Mouse (Mus musculus) midbrain, embryonic 16.5 days (tissue): ENCODE measurements around the gene Tmtc2. TPM values are rescaled to one million over a fixed set of nuclear protein-coding genes. Genes with fewer than 3 reads are reported as not detected.

ENCODE experiments used
- ATAC-seq: fragments of 200-750 bp; cut with Nextera tagmentation; 2 replicates; pipeline ENCODE4 v1.8.0; 2017; ENCODE audit warnings: moderate TSS enrichment
- H3K27ac ChIP-seq: fragments of 300-500 bp; sonication (generic); 2 replicates; pipeline ENCODE4 v1.5.1; 2014; ENCODE audit warnings: mild to moderate bottlenecking, low read length, mixed read lengths
- H3K27me3 ChIP-seq: fragments of 300-500 bp; sonication (generic); 2 replicates; pipeline ENCODE4 v1.6.1; 2014; ENCODE audit warnings: low read depth, low read length, mixed read lengths; ENCODE audit not compliant: control insufficient read depth, insufficient read depth
- H3K36me3 ChIP-seq: fragments of 300-500 bp; sonication (generic); 2 replicates; pipeline ENCODE4 v1.6.1; 2014; ENCODE audit warnings: mild to moderate bottlenecking, low read length, moderate library complexity, mixed read lengths; ENCODE audit not compliant: control insufficient read depth, insufficient read depth
- H3K4me1 ChIP-seq: fragments of 300-500 bp; sonication (generic); 2 replicates; pipeline ENCODE4 v1.6.1; 2014; ENCODE audit warnings: mild to moderate bottlenecking, low read length, mixed read lengths; ENCODE audit not compliant: control insufficient read depth, insufficient read depth
- H3K4me2 ChIP-seq: fragments of 300-500 bp; sonication (generic); 2 replicates; pipeline ENCODE4 v1.6.1; 2014; ENCODE audit warnings: mild to moderate bottlenecking, low read length, mixed read lengths
- H3K4me3 ChIP-seq: fragments of 300-500 bp; sonication (generic); 2 replicates; pipeline ENCODE4 v1.5.1; 2014; ENCODE audit warnings: low read depth, mild to moderate bottlenecking, low read length, moderate library complexity, mixed read lengths
- H3K9ac ChIP-seq: fragments of 300-500 bp; sonication (generic); 2 replicates; pipeline ENCODE4 v1.6.1; 2014; ENCODE audit warnings: low read depth, low read length, mixed read lengths
- H3K9me3 ChIP-seq: fragments of 300-500 bp; sonication (generic); replicated peaks from 2 replicates; pipeline ENCODE4 v1.6.1; 2014; ENCODE audit warnings: mild to moderate bottlenecking, low read length, mixed read lengths; ENCODE audit not compliant: control insufficient read depth, poor library complexity, severe bottlenecking
- WGBS: fragments of 180-500 bp; shearing (Covaris S2); extraction: QIAGEN DNeasy Blood & Tissue Kit; methylation state at CpG from one replicate; pipeline ENCODE4 v1.1.7; 2014; 5-methylcytosine and 5-hydroxymethylcytosine counted together
- polyA plus RNA-seq: library from polyadenylated mRNA; unstranded; fragments of >200 nt; fragmentation: Nextera tagmentation; extraction: Ambion mirVana; gene quantifications from 2 replicates; pipeline ENCODE4 v1.2.1, GENCODE M21; 2015

Gene Tmtc2
- polyA plus RNA-seq, 1 experiment from 2014 or later, result 6.4 TPM

DNA sequence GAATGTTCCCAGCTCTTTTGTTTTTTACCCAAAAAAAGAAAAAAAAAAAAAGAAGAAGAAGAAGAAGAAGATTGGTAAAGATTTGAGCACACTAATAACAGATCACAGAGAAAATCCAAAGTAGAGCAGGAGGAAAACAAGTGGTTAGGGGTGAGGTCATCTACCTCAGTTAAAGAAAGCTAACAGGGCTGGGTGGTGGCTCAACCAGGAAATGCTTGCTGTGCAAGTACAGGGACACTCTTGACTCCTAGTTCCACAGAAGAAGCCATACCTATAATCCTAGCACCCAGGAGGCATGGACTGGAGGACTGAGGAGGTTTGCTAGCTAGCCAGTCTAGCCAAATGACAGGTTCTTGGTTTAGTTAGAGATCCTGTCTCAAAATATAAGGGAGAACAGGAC is 38.4 kb downstream of the Tmtc2 start:
- no peak overlapping the region for H3K27ac ChIP-seq
- no peak overlapping the region for H3K4me2 ChIP-seq
- no peaks in the 10 kb centered on the region for H3K27me3 ChIP-seq
- no peak overlapping the region for H3K4me3 ChIP-seq
- no peak overlapping the region for H3K9ac ChIP-seq
- H3K36me3 ChIP-seq, result no peaks in the 10 kb centered on the region
- no peaks in the 10 kb centered on the region for H3K9me3 ChIP-seq
- no peak for ATAC-seq
- peaks cover 10% of the 10 kb centered on the region for H3K4me1 ChIP-seq

DNA sequence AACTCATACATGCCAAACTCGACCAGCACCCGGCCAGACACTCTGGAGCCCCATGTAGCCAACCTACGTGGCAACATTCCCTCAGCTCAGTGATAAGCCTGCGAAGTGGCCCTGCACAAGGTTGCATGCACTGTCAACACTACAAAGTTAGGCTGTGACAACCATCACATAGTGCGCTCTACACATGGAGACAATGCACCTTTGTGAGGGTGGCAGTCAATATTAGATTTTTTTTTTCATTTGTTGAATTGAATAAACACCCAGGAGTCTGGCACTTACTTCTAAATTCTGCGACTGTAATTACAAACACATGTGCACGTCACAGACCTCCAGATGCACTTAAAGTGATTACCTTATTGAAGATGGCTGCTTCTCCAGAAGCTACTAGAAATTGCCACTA is 41.5 kb downstream of the Tmtc2 start:
- Histone ChIP-seq H3K36me3 (no peaks in the 10 kb centered on the region), H3K4me1 (peaks cover 2% of the 10 kb centered on the region; the same call in 1 of the 2 replicates), H3K4me2 (no peak overlapping the region), H3K9me3 (no peaks in the 10 kb centered on the region), H3K27me3 (no peaks in the 10 kb centered on the region), H3K27ac (no peak overlapping the region), H3K9ac (no peak overlapping the region), H3K4me3 (no peak overlapping the region)
- WGBS, result 80% methylated on average over 7 of the region's 7 CpGs
- ATAC-seq, result no peak

DNA sequence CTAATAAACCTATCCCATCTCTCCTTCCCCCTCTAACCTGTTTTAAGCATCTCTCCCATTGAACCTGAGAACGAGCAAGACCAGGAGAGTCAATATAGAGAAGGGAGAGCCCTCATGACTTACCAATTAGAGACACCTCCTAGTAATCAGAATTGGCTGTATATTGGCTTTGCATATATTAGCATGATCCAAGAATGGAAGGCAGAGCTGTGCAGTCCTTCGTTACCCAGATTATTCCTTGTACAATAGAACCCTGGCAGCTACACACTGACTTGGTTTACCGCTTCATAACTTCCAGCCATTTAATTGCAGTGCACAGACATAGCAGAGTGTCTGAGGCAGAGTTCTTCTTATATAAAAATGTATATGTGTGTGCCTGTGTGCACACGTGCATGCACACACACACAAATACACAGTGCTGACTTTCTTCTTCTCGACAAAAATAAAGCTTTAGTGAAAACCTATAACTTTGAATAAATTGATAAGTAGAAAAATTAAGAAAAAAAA is 42.2 kb downstream of the Tmtc2 start:
- 67% methylated on average over 5 of the region's 5 CpGs for WGBS
- peaks cover 2% of the 10 kb centered on the region; the same call in 1 of the 2 replicates for H3K4me1 ChIP-seq
- no peaks in the 10 kb centered on the region for H3K27me3 ChIP-seq
- no peak overlapping the region for H3K4me2 ChIP-seq
- ATAC-seq, result no peak
- no peak overlapping the region for H3K27ac ChIP-seq
- H3K36me3 ChIP-seq, result no peaks in the 10 kb centered on the region
- no peak overlapping the region for H3K4me3 ChIP-seq
- no peaks in the 10 kb centered on the region for H3K9me3 ChIP-seq
- no peak overlapping the region for H3K9ac ChIP-seq

DNA sequence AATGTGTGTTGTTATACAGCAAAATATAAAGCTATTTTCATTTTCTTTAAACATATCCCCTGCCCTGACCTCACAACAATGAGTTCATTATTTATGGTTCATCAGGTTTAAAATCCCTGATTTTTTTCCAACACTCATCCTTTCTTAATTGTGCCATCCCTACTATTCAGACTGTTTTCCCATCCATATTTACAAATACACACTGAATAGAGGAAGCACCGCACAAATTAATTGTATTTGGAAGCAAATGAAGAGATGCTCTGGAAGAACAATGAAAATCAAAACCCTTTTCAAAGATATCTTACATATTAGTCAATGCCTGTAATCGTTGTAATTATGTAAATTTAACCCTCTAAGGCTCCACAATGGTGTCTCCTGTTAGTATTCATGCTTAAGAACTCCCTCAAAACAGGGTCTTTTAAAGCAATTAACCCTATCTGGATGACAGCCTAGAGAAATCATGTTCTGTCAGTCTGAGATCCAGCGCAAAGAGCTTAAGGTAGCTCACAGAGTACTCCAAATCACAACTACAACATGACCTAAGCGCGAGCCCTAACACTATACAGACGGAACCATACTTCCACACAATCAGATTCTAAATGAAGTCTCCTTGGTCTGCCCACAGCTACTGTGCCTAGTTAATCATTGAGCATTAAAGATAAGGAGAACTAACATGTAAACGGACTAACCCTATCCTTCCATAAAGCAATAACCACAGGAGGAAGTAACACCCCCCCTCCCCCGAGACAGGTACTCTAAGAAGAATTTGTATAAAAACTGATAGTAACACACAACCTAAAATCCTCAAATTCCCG is 43.0 kb downstream of the Tmtc2 start:
- Histone ChIP-seq H3K9me3 (no peaks in the 10 kb centered on the region), H3K27ac (no peak overlapping the region), H3K9ac (no peak overlapping the region), H3K4me3 (no peak overlapping the region), H3K4me1 (peaks cover 2% of the 10 kb centered on the region; the same call in 1 of the 2 replicates), H3K36me3 (no peaks in the 10 kb centered on the region), H3K4me2 (no peak overlapping the region), H3K27me3 (no peaks in the 10 kb centered on the region)
- no peak for ATAC-seq
- WGBS, result 67% methylated on average over 9 of the region's 9 CpGs

GRCm38 (mm10) chr10:105523405-105524088 is 50.7 kb downstream of the Tmtc2 start:
- Histone ChIP-seq H3K4me3 (no peak overlapping the region), H3K36me3 (no peaks in the 10 kb centered on the region), H3K27me3 (no peaks in the 10 kb centered on the region), H3K4me1 (peaks cover 3% of the 10 kb centered on the region; the same call in 1 of the 2 replicates), H3K9ac (no peak overlapping the region), H3K4me2 (no peak overlapping the region), H3K27ac (no peak overlapping the region), H3K9me3 (no peaks in the 10 kb centered on the region)
- no peak for ATAC-seq
- 64% methylated on average over 8 of the region's 8 CpGs for WGBS

GRCm38 (mm10) chr10:105522431-105522830 is 51.8 kb downstream of the Tmtc2 start:
- Histone ChIP-seq H3K9me3 (no peaks in the 10 kb centered on the region), H3K27ac (no peak overlapping the region), H3K9ac (no peak overlapping the region), H3K27me3 (no peaks in the 10 kb centered on the region), H3K4me1 (peaks cover 3% of the 10 kb centered on the region; the same call in 1 of the 2 replicates), H3K36me3 (no peaks in the 10 kb centered on the region), H3K4me2 (no peak overlapping the region), H3K4me3 (no peak overlapping the region)
- ATAC-seq, result no peak
- WGBS, result 79% methylated on average over 7 of the region's 7 CpGs

DNA sequence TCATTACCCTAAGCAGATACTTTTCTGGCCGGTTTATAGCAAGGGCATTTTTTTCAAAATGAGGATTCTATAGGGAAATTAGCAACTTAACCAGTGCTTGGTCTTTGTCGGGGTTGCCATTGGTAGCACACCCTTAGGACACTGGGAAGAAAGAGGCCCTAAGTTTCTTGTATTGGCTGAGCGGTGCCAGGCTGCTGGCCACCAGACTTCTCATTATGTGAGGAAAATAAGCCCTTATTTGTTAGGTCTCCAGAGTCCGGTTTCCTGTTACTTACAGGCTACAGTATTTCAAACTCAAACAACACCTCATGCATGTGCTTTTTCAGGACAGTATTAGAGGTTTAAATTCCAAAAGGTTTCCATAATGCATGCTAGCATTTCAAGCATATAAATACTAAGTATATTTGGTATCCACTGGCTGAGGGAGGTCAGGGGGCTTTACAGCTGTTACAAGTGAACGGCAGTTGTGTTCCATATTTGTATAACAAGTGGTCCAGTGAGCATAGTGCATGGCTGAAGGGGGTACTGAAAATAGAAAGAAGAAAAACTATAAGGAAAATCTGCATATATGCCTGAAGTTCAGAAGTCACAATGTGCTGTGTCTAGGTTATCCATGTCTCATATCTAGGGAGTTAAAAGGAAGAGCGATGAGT is 55.0 kb downstream of the Tmtc2 start:
- Histone ChIP-seq H3K27me3 (no peaks in the 10 kb centered on the region), H3K4me1 (peaks cover under 1% of the 10 kb centered on the region; the same call in 1 of the 2 replicates), H3K9me3 (no peaks in the 10 kb centered on the region), H3K36me3 (no peaks in the 10 kb centered on the region), H3K4me3 (no peak overlapping the region), H3K9ac (no peak overlapping the region), H3K4me2 (no peak overlapping the region), H3K27ac (no peak overlapping the region)
- ATAC-seq, result no peak
- WGBS, result 78% methylated on average over 6 of the region's 6 CpGs

- Histone ChIP-seq H3K9me3 (no peaks in the 10 kb centered on the region), H3K36me3 (no peaks in the 10 kb centered on the region), H3K27me3 (no peaks in the 10 kb centered on the region), H3K4me1 (0 out of 2 replicates have a peak, but pooled peaks cover 3% of the 10 kb centered on the region), H3K27ac (no peak overlapping the region), H3K9ac (no peak overlapping the region), H3K4me2 (no peak overlapping the region), H3K4me3 (no peak overlapping the region)
- no peak for ATAC-seq
- WGBS, result 90% methylated on average over 9 of the region's 9 CpGs
Observed at GRCm38 (mm10) chr10:105518144-105518543, 56.1 kb downstream of the Tmtc2 start.
